Mouse (Mus musculus) ES-E14 (cell line): ENCODE data around the gene Kcnc1. TPM values are rescaled to one million over a fixed set of nuclear protein-coding genes. Genes with fewer than 3 reads are reported as not detected.

Experiments used
- DNase-seq: peaks from one replicate; pipeline ENCODE4 v3.0.0-alpha.2; 2013; ENCODE audit warnings: low read depth, low spot score
- H3K27ac ChIP-seq: 2 replicates; pipeline ENCODE4 v1.5.1; 2012; ENCODE audit warnings: low read depth, mild to moderate bottlenecking, low read length, moderate library complexity, mixed read lengths; ENCODE audit not compliant: poor library complexity, insufficient read depth, severe bottlenecking
- H3K36me3 ChIP-seq: 2 replicates; pipeline ENCODE4 v1.6.1; 2012; ENCODE audit warnings: mild to moderate bottlenecking, low read length, moderate library complexity, mixed read lengths; ENCODE audit not compliant: control insufficient read depth, poor library complexity, insufficient read depth, severe bottlenecking
- H3K4me1 ChIP-seq, 2 experiments: fragments of 150-350 bp in 1 of 2; sonication (generic) in 1 of 2; 2 replicates each; pipeline ENCODE4 v1.6.1; 2012; ENCODE audit warnings: low read length in 2 of 2, mild to moderate bottlenecking in 1 of 2, mixed read lengths in 1 of 2; ENCODE audit not compliant: control insufficient read depth in 2 of 2, insufficient read depth in 2 of 2, poor library complexity in 1 of 2
- H3K4me3 ChIP-seq, 2 experiments: fragments of 150-350 bp in 1 of 2; sonication (generic) in 1 of 2; 2 replicates each; pipeline ENCODE4 v1.5.1; 2012; ENCODE audit warnings: low read length in 2 of 2, low read depth in 1 of 2, mild to moderate bottlenecking in 1 of 2, mixed read lengths in 1 of 2; ENCODE audit not compliant: insufficient read depth in 1 of 2, poor library complexity in 1 of 2, severe bottlenecking in 1 of 2
- H3K9ac ChIP-seq: 2 replicates; pipeline ENCODE4 v1.6.1; 2012; ENCODE audit warnings: low read depth, mild to moderate bottlenecking, low read length, mixed read lengths; ENCODE audit not compliant: poor library complexity, insufficient read depth, severe bottlenecking
- H3K9me3 ChIP-seq: fragments of 150-350 bp; sonication (generic); 2 replicates; pipeline ENCODE4 v1.6.1; 2012; ENCODE audit warnings: low read depth, mild to moderate bottlenecking, low read length; ENCODE audit not compliant: control insufficient read depth, insufficient read depth
- CHD2 ChIP-seq: IDR thresholded peaks from 2 replicates; pipeline ENCODE4 v1.6.1; 2014; ENCODE audit warnings: mild to moderate bottlenecking, low read depth, low read length, inconsistent platforms
- HCFC1 ChIP-seq: IDR thresholded peaks from 2 replicates; pipeline ENCODE4 v1.6.1; 2012; ENCODE audit warnings: low read length, inconsistent platforms, borderline replicate concordance; ENCODE audit not compliant: insufficient read depth
- MAFK ChIP-seq: IDR thresholded peaks from 2 replicates; pipeline ENCODE4 v1.6.1; 2014; ENCODE audit warnings: mild to moderate bottlenecking, low read depth, low read length, inconsistent platforms; ENCODE audit not compliant: insufficient read depth
- ZC3H11A ChIP-seq: IDR thresholded peaks from 2 replicates; pipeline ENCODE4 v1.6.1; 2012; ENCODE audit warnings: low read depth, mild to moderate bottlenecking, inconsistent platforms, low read length, borderline replicate concordance
- ZNF384 ChIP-seq: IDR thresholded peaks from 2 replicates; pipeline ENCODE4 v1.6.1; 2012; ENCODE audit warnings: low read depth, low read length, inconsistent platforms
- in situ Hi-C, 2 experiments: fragments of 600-800 bp; cut with MboI; formaldehyde crosslinking; loops; one replicate each; pipeline ENCODE4 v1.15.1; 2025; ENCODE audit warnings: low sequenced_read_pairs in 2 of 2, inconsistent platforms in 1 of 2; ENCODE audit not compliant: unreplicated experiment in 2 of 2
- total RNA-seq: library from RNA; depleted of rRNA; stranded (reverse); fragments of 300-350 nt; gene quantifications from 2 replicates; pipeline ENCODE4 v1.2.3, GENCODE M21; 2012

Gene Kcnc1
- total RNA-seq, 1 experiment: 0.18 TPM

- no peaks in the 10 kb centered on the region for H3K36me3 ChIP-seq
- no peak for DNase-seq
- no peak overlapping the region for H3K4me3 ChIP-seq
- TF ChIP-seq CHD2: no peak
- no peak for TF ChIP-seq ZC3H11A
- no peak for TF ChIP-seq ZNF384
- H3K9ac ChIP-seq: no peak overlapping the region
- no peak overlapping the region for H3K27ac ChIP-seq
- H3K4me1 ChIP-seq: no peaks in the 10 kb centered on the region
- H3K9me3 ChIP-seq: no peaks in the 10 kb centered on the region
- in situ Hi-C loops: no loop called here
These were observed 8.5 kb downstream of the Kcnc1 start for GRCm38 (mm10) chr7:46404756-46405155.

- Histone ChIP-seq H3K4me1 (no peaks in the 10 kb centered on the region), H3K4me3 (no peak overlapping the region), H3K9me3 (no peaks in the 10 kb centered on the region), H3K9ac (no peak overlapping the region), H3K27ac (no peak overlapping the region; the same call in 1 of the 2 replicates), H3K36me3 (no peaks in the 10 kb centered on the region)
- no peak for DNase-seq
- in situ Hi-C loops: no loop called here
- TF ChIP-seq MAFK (no peak), ZNF384 (no peak), ZC3H11A (no peak), CHD2 (no peak), HCFC1 (no peak)
These were observed 12.3 kb downstream of the Kcnc1 start for GRCm38 (mm10) chr7:46408606-46409005.

- no peak overlapping the region for H3K9ac ChIP-seq
- in situ Hi-C loops: no loop called here
- H3K4me3 ChIP-seq: no peak overlapping the region
- H3K27ac ChIP-seq: no peak overlapping the region
- H3K4me1 ChIP-seq: no peaks in the 10 kb centered on the region
- H3K9me3 ChIP-seq: no peaks in the 10 kb centered on the region
- TF ChIP-seq HCFC1: no peak
- TF ChIP-seq MAFK: no peak
- no peak for TF ChIP-seq ZC3H11A
- TF ChIP-seq CHD2: no peak
- TF ChIP-seq ZNF384: no peak
- no peaks in the 10 kb centered on the region for H3K36me3 ChIP-seq
- no peak for DNase-seq
These were observed 13.0 kb downstream of the Kcnc1 start for GRCm38 (mm10) chr7:46409204-46409789.

GRCm38 (mm10) chr7:46410727-46411126 is 14.4 kb downstream of the Kcnc1 start:
- Histone ChIP-seq H3K4me1 (no peaks in the 10 kb centered on the region), H3K27ac (no peak overlapping the region), H3K9ac (no peak overlapping the region), H3K9me3 (no peaks in the 10 kb centered on the region), H3K4me3 (no peak overlapping the region), H3K36me3 (no peaks in the 10 kb centered on the region)
- no peak for DNase-seq
- TF ChIP-seq CHD2 (no peak), HCFC1 (no peak), ZNF384 (no peak), ZC3H11A (no peak), MAFK (no peak)
- in situ Hi-C loops: no loop called here

- Histone ChIP-seq H3K4me3 (no peak overlapping the region), H3K9me3 (no peaks in the 10 kb centered on the region), H3K36me3 (no peaks in the 10 kb centered on the region), H3K27ac (no peak overlapping the region), H3K4me1 (no peaks in the 10 kb centered on the region), H3K9ac (no peak overlapping the region)
- no peak for DNase-seq
- TF ChIP-seq ZC3H11A (no peak), HCFC1 (no peak), ZNF384 (no peak), MAFK (no peak), CHD2 (no peak)
- in situ Hi-C loops: no loop called here
These were observed 16.5 kb downstream of the Kcnc1 start for GRCm38 (mm10) chr7:46412823-46413222.
